Mouse (Mus musculus): ENCODE measurements around the gene Sec11a.

The Sec11a gene

GRCm38 (mm10) chr7:80857181-80857580 is 90.4 kb downstream of the Sec11a start:
- peak; percentile 79 for DNase-seq (ENCODE audit: low spot score)

DNA sequence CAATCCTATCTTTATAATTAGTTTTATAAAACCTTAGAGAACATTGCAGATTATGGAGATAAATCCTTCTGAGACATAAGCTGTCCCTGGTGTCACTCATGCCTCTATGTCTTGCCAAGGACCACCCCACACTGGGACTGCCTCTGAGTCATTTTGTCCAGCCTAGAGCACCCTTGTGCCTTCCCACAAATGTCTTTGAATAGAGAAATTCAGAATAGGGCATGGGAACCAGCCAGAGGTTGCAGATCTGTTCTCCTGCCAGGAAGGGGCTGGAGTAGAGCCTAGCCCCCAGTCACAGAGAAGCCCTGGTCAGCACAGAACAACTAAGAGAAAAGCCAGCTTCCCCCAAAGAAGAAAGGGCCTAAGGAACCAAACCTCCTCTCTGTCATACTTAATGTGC is 92.3 kb downstream of the Sec11a start:
- DNase-seq (ENCODE audit: low spot score), result no peak

Measured in T-cell, adult 2 months (primary cell).